Comparison of ENCODE assay signal across 8 mouse cellular contexts in the genomic region with DNA sequence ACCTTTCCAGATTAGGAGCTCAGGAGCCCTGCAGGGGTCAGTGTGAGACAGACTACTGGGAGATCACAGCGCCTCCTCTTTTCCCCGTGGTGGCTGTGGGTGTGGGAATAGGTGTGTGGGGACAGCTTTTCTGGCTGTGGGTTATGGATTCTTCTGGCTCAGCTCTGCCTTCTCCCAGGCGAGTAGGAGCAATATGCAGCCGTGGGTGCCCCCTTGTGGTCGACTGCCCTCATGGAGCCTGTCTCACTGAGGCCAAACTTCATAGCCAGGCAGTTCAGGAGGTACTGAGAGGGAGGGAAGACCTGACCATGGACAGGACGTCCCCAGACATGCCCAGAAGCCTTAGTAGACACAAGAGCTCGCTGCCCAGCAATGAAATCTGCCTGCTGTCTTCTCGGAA.
DNase-seq lines count a peak whose midpoint lies in the region; ATAC-seq and TF ChIP-seq lines count a peak whose summit lies in the region.

No protein-coding gene starts in this region.

- peak; percentile 88 for TF ChIP-seq CTCF in ES-Bruce4 (IDR thresholded peaks at IDR 0.05; ENCODE audit: low read depth, low read length)
- TF ChIP-seq CTCF in heart, postnatal 0 days (IDR thresholded peaks at IDR 0.05; ENCODE audit: low read depth) = peak; percentile 88
- peak; percentile 88 for TF ChIP-seq CTCF in liver, adult 2 months (IDR thresholded peaks at IDR 0.05; ENCODE audit: low read depth, low read length)
- peak; percentile 47; the same call in 1 of the 2 replicates for TF ChIP-seq CTCF in thymus, adult 2 months (IDR thresholded peaks at IDR 0.05; ENCODE audit: borderline replicate concordance, control insufficient read depth, extremely low read depth, insufficient read depth, low read length, poor library complexity)

- no peak overlapping the region for H3K9ac ChIP-seq in ES-Bruce4 (ENCODE audit: low read depth, poor library complexity, severe bottlenecking)
- no peak overlapping the region for H3K9ac ChIP-seq in forebrain, embryonic 14.5 days (ENCODE audit: low read length)
- no peak overlapping the region for H3K9ac ChIP-seq in heart, postnatal 0 days (replicated peaks; ENCODE audit: low read depth, low read length)
- H3K9ac ChIP-seq in liver, adult 2 months (ENCODE audit: low read depth, low read length) = no peak overlapping the region

- H3K27ac ChIP-seq in ES-Bruce4 (ENCODE audit: insufficient read depth, low read length) = no peak overlapping the region
- no peak overlapping the region for H3K27ac ChIP-seq in forebrain, embryonic 14.5 days (ENCODE audit: low read depth, low read length)
- no peak overlapping the region for H3K27ac ChIP-seq in heart, postnatal 0 days (ENCODE audit: low read depth)
- no peak overlapping the region for H3K27ac ChIP-seq in liver, adult 2 months (replicated peaks; ENCODE audit: insufficient read depth, low read depth, low read length)
- H3K27ac ChIP-seq in thymus, adult 2 months (ENCODE audit: control insufficient read depth, insufficient read depth, low read length) = no peak overlapping the region

- WGBS in forebrain, embryonic 14.5 days = 9% methylated on average over 8 of the region's 8 CpGs
- 5% methylated on average over 8 of the region's 8 CpGs for WGBS in heart, postnatal 0 days
- WGBS in liver, adult 2 months = 5% methylated on average over 8 of the region's 8 CpGs
- WGBS in thymus, adult 2 months = 6% methylated on average over 8 of the region's 8 CpGs

- no peaks in the 10 kb centered on the region for H3K9me3 ChIP-seq in ES-Bruce4 (replicated peaks; ENCODE audit: control insufficient read depth, insufficient read depth, low read length, poor library complexity, severe bottlenecking)
- H3K9me3 ChIP-seq in forebrain, embryonic 14.5 days (replicated peaks; ENCODE audit: control insufficient read depth, low read length) = no peaks in the 10 kb centered on the region
- H3K9me3 ChIP-seq in heart, postnatal 0 days (replicated peaks; ENCODE audit: control insufficient read depth, low read length) = no peaks in the 10 kb centered on the region

- no peaks in the 10 kb centered on the region for H3K36me3 ChIP-seq in ES-Bruce4 (ENCODE audit: control insufficient read depth, insufficient read depth, low read length, poor library complexity, severe bottlenecking)
- H3K36me3 ChIP-seq in forebrain, embryonic 14.5 days (ENCODE audit: control insufficient read depth, insufficient read depth, low read length) = no peaks in the 10 kb centered on the region
- no peaks in the 10 kb centered on the region for H3K36me3 ChIP-seq in heart, postnatal 0 days (replicated peaks; ENCODE audit: control insufficient read depth, insufficient read depth, low read length)
- H3K36me3 ChIP-seq in liver, adult 2 months (ENCODE audit: control insufficient read depth, insufficient read depth, low read length) = no peaks in the 10 kb centered on the region
- H3K36me3 ChIP-seq in thymus, adult 2 months (ENCODE audit: control insufficient read depth, insufficient read depth, low read length) = no peaks in the 10 kb centered on the region

- TF ChIP-seq EP300 in ES-Bruce4 (IDR thresholded peaks at IDR 0.05; ENCODE audit: insufficient read depth, low read depth, low read length) = no peak
- TF ChIP-seq EP300 in heart, postnatal 0 days (IDR thresholded peaks at IDR 0.05; ENCODE audit: low read depth) = no peak

- H3K4me1 ChIP-seq in ES-Bruce4 (ENCODE audit: control insufficient read depth, insufficient read depth, low read length) = no peaks in the 10 kb centered on the region
- H3K4me1 ChIP-seq in forebrain, embryonic 14.5 days (ENCODE audit: control insufficient read depth, insufficient read depth, low read length) = no peaks in the 10 kb centered on the region
- no peaks in the 10 kb centered on the region; the same call in 1 of the 2 replicates for H3K4me1 ChIP-seq in heart, postnatal 0 days (ENCODE audit: control insufficient read depth, insufficient read depth)
- H3K4me1 ChIP-seq in liver, adult 2 months (ENCODE audit: control insufficient read depth, insufficient read depth, low read length) = no peaks in the 10 kb centered on the region
- H3K4me1 ChIP-seq in thymus, adult 2 months (replicated peaks; ENCODE audit: control insufficient read depth, insufficient read depth, low read length) = no peaks in the 10 kb centered on the region

- no peaks in the 10 kb centered on the region for H3K79me2 ChIP-seq in liver, adult 2 months (ENCODE audit: control insufficient read depth, insufficient read depth, low read length)

- peak; percentile 85 for ATAC-seq in forebrain, embryonic 14.5 days
- peak; percentile 61 for ATAC-seq in heart, postnatal 0 days (ENCODE audit: insufficient read depth, low read depth)

- H3K27me3 ChIP-seq in ES-Bruce4 (ENCODE audit: control insufficient read depth, insufficient read depth, low read length, poor library complexity, severe bottlenecking) = no peaks in the 10 kb centered on the region
- H3K27me3 ChIP-seq in forebrain, embryonic 14.5 days (replicated peaks; ENCODE audit: control insufficient read depth, insufficient read depth, low read length) = no peaks in the 10 kb centered on the region
- H3K27me3 ChIP-seq in heart, postnatal 0 days (ENCODE audit: control insufficient read depth, insufficient read depth, low read length) = no peaks in the 10 kb centered on the region
- no peaks in the 10 kb centered on the region for H3K27me3 ChIP-seq in liver, adult 2 months (ENCODE audit: control insufficient read depth, insufficient read depth, low read length)
- no peaks in the 10 kb centered on the region for H3K27me3 ChIP-seq in thymus, adult 2 months (ENCODE audit: control insufficient read depth, insufficient read depth, low read length)

- H3K4me3 ChIP-seq in ES-Bruce4 (ENCODE audit: low read depth, low read length) = no peak overlapping the region
- no peak overlapping the region for H3K4me3 ChIP-seq in forebrain, embryonic 14.5 days (ENCODE audit: low read depth, low read length)
- no peak overlapping the region for H3K4me3 ChIP-seq in heart, postnatal 0 days (ENCODE audit: low read depth, low read length)
- H3K4me3 ChIP-seq in liver, adult 2 months (ENCODE audit: insufficient read depth, low read depth, low read length) = no peak overlapping the region
- H3K4me3 ChIP-seq in thymus, adult 2 months (ENCODE audit: control insufficient read depth, insufficient read depth, low read length) = no peak overlapping the region

- DNase-seq in c-Kit-positive CD71-positive TER-119-positive erythroid progenitor cells, embryonic 14.5 days (ENCODE audit: low spot score) = peak; percentile 16
- DNase-seq in forebrain, embryonic 14.5 days (ENCODE audit: low spot score) = peak; percentile 86
- peak; percentile 61 for DNase-seq in heart, postnatal 0 days (ENCODE audit: low spot score)
- DNase-seq in kidney, postnatal 14 days = peak; percentile 65
- peak; percentile 15 for DNase-seq in liver, adult 2 months (ENCODE audit: extremely low read depth, low read depth, low spot score)
- peak; percentile 90 for DNase-seq in neural tube, embryonic 10.5 days (ENCODE audit: extremely low spot score, low spot score)
- DNase-seq in thymus, adult 2 months = peak; percentile 43

- TF ChIP-seq POLR2A in ES-Bruce4 (IDR thresholded peaks at IDR 0.05; ENCODE audit: insufficient read depth, low read length) = no peak
- no peak for TF ChIP-seq POLR2A in liver, adult 2 months (IDR thresholded peaks at IDR 0.05; ENCODE audit: extremely low read depth, insufficient read depth, low read length)
- TF ChIP-seq POLR2A in thymus, adult 2 months (IDR thresholded peaks at IDR 0.05; ENCODE audit: control insufficient read depth, extremely low read depth, insufficient read depth, low read length, poor library complexity) = no peak

- H3K4me2 ChIP-seq in forebrain, embryonic 14.5 days (ENCODE audit: low read length) = no peak overlapping the region
- H3K4me2 ChIP-seq in heart, postnatal 0 days (ENCODE audit: low read depth, low read length) = no peak overlapping the region

Comparison
In these comparisons a context has a peak if more than half of its experiments do, and no peak if none do; other contexts are left out.
1. DNase-seq: peak in every context shown above with its lines; median percentile 90 in neural tube, embryonic 10.5 days; 86 in forebrain, embryonic 14.5 days; 65 in kidney, postnatal 14 days; 61 in heart, postnatal 0 days; 43 in thymus, adult 2 months; 16 in c-Kit-positive CD71-positive TER-119-positive erythroid progenitor cells, embryonic 14.5 days; 15 in liver, adult 2 months.